Mouse (Mus musculus) kidney, postnatal 36 days (tissue): ENCODE measurements at regions not wholly inside any gene's neighbourhood (a gene's known extent, or its start where the extent isn't known, plus 50 kb on each side); places are given as distances from the start of the nearest gene placed in this dataset.

ENCODE experiments used
- DNase-seq, 2 experiments: peaks; one replicate each; pipeline ENCODE4 v3.0.0; 2021 to 2022; ENCODE audit warnings: mixed read lengths in 2 of 2

DNA sequence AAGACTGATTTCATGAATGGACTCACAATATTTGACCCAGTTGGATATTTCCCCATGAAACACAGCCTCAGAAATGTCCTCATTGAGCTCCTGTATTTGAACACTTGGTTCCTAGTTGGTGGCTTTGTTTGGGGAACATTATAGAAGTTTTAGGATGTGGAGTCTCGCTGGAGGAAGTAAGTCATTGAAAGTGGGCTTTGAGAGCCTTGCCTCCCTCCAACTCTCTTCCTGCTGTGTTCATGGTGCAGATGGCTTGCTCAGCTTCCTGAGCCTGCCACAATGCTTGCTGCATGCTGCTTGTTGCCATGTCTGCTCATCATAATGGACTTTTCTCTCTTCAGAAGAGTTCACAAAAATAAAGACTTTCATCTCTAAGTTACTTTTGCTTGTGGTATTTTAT lies 239.5 kb upstream of the Trib2 start:
- DNase-seq = no peak

DNA sequence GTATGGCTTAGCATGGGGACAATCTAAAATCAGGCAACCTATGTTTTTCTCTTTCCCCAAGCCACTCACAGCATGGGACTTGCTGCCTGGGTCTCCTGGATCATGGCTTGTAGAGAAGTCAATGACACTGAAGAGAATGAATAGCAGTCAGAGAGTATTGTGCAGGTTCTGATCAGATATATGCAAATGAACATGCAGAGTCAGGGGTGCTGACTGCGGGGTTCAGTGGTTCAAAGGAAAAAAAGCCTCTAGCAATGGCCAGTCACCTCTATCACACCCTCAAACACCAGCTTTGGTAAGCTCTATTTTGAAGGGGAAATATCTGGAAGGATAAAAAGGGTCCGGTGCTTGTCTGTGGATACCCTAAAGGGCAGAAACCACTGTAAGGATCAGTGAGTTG lies 237.9 kb upstream of the Trib2 start:
- no peak for DNase-seq

DNA sequence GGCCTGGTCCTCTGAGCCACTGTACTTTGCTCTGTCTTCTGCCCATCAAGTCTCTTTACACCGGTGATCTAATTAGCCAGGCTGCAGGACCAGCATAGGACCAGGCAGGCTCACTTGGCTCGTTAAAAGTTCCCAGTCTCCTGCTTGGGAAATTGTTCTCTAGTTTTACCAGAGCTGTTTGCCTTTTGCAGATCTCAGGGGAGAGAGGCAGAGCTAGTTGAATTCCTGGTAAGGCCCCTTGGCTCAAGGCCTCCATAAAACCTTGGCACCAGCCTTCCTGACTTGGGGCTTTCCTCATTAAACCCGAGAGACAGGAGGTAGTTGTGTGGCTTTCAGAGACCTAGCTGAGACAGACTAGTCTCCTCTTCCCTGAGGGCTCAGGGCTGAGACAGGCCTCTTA lies 237.0 kb upstream of the Trib2 start:
- no peak for DNase-seq

DNA sequence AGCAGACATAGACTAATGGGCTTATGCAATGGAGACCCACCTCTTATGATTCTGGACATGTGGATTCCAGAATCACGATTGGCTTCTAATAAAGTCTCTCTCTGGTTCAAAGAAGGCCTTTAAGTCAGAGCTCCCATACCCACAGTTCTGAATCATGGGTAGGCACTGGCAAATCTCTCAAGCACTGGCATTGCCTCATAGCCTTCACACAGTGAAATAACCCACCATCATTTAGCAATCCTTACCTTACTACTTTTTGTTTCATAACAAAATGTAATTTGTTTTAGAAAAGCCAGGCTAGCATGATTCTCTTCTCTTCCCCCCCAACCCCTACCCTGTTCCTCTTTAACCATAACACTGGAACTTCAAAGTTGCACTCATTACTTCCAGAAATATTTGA lies 236.3 kb upstream of the Trib2 start:
- no peak for DNase-seq

DNA sequence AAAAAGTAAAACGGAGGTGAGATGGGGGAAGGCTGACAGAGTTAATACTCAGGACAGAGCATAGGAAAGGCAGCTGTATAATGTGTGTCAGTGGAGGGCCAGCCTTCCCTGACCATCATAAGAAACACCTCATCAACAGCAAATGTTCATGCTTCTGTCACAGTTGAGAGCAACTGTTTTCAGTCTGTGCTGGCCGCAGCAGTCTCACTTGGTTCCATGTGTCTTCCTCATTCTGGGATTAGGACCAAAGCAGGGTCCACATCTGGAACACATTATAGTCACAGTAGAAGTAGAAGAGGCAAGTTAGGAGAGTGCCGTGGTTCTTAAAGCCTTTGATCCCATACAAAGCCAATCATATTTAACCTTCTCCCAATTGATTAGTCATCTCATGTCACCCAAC lies 235.6 kb upstream of the Trib2 start:
- DNase-seq = no peak

DNA sequence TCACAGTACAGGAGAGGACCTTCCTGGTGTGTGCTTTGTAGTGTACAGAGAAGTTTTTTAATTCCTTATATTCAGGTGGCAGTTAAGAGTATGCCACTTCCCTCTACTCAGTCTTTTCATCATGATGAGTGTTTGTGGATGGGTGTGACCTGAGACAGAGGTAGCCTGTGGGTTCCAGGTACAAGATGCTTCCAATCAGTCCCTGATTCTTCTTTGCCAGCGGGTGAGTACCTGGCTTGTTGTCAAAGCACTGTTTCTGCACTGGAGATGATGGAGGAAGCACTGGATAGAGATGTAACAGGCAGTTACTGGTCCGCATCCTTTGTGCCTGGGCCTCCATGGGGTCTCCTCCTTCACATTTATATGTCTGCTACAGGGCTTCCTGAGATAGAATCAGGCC lies 234.7 kb upstream of the Trib2 start:
- DNase-seq = no peak

DNA sequence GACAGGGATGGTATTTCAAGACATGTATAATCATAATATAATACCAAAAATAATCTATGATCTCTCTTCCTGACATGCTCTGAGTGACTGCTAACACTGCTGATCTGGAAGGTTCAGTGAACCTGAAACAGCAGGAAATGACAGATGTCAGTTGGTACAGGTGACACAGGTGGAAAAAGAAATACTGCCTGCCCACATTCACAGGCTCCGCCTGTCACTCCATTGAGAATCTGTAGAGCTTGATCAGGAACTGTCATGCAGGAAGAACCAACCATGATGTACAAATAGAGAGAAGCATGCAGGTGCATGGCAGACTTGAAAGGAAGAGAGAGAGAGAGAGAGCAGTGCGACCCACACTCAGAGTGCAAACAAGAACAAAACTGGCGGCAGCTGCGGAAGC lies 232.8 kb upstream of the Trib2 start:
- DNase-seq = no peak

DNA sequence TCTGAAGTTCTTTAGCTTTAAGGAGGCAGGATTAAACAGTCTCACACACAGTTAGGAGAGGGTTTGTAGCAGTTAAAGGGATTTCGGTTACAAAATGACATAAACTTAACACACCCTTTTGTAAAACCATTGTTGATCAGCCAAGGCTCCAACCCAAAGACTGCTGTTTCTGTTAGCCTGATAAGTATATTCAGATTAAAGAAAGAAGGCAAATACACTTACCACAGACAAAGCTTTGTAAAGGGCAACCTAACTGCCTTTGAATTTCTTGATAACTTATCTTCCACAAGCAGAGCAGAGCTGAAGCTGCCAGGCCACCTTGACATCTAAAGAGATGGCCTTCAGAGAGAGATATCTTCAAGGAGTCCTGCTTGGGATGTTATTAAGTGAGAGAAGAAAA lies 229.9 kb upstream of the Trib2 start:
- DNase-seq = no peak

DNA sequence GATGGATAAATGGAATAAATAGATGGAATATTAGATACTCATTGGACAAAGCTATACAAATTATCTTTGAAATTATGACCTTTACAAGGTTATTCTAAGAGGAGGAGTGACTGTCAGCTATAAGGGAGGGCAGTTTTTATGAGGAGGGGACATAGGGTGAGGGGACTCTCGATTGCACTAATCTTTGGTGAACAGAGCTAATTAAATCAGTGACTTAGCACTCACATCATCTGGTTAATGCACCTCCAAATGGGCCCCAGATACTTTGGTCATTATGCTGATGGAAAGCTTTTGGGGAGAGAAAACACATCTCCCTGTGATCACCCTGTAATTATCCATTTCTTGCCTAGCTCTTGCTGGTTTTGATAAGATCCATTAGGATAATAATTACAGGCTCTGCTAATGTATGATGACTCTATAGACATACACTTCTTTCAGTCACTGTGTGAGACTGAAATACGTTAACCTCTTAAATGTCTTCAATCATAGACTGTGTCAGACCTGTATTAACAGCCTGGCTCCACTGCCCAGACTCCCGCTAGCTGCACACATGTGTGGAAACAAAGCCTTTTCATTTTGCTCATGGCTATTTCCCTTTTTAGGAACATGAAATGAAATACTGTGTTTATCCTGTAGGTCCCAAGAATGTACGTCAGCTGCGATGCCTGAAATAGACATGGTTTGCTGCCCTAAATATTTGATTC lies 229.2 kb upstream of the Trib2 start:
- no peak for DNase-seq

DNA sequence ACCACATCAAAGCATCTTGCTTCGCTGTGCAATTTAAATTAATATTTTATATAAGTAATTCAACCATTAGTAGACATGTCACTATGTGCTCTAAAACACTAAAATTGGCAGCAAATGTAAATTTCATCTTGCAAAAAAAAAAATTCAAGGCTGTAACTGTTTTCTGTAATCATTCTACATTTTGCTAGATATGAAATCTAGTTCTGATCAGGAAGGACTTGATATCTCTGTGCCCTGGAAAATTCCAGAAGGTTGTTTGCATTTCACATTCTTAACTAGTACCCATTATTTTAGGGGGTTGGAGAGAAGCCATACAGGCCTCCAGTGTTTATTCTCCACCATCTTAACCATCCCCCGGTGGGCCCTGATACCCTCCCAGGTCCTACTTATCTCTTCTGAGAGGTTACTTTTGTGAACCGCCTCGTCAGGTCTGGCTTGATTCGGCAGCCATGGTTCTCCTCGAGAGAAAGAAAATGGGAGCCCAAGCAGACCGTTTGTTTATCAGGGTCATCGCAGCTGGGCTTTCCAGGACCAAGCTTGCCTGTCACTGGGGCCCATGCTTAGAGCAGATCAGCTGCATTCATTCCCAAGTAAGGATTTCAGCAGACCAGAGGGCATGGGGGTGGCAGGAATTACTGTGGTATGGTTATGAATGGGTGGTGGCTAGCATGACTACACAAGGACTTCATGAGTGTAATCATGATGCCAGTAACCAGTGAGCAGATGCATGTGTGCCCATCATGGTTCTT lies 226.9 kb upstream of the Trib2 start:
- no peak for DNase-seq

DNA sequence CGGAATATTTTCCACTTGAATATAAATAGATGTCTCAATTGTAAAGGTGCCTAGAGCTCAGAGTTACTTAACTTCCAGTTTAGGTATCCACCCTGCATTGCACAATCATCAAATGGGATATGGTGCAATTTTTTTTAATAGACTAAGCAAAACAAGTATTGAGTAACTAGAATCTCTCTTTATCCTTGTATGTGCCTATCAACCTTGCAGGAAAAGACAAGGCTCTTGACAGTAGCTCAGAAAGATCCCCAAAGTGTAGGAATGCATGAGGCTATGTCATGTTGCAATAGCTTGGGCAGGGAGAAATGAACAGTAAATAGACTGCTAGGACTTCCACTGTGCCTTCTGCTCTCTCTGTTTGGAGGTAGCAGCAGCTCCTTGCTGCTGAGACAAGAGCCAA lies 225.6 kb upstream of the Trib2 start:
- no peak for DNase-seq

DNA sequence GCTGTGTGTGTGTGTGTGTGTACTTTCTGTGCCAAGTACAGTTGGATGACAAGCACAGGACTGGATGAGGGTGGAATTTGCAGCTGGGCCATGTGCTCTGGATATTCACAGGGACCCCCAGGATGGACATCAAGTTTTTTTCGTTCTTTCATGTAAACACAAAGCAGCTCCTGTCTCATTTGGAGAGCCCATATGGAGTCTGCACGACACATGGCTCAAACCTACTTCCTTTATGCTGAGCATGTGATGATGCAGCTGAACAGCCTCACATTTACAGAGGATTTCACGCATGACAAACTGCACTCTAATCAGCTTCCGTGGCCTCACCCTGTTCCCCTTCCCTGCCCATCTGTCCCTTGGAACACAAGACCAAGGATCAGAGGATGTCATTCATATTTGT lies 224.4 kb upstream of the Trib2 start:
- DNase-seq = no peak

DNA sequence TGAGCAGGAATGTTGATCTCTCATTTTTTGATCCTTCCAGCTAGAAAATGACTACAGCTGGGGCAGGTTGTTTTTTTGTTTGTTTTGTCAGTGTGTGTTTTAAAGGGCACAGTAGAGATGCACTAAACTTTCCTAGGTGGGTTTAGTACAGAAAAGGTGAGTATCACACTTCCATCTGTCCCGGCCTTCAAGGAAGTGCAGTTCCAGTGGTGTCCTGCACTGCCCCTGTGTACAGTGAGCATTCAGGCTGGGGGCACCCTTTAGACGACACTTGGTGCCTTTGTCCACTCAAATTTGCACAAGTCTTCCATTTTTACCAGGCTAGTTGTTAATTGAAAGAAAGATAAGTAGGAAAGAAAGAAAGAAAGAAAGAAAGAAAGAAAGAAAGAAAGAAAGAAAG lies 218.8 kb upstream of the Trib2 start:
- no peak for DNase-seq

DNA sequence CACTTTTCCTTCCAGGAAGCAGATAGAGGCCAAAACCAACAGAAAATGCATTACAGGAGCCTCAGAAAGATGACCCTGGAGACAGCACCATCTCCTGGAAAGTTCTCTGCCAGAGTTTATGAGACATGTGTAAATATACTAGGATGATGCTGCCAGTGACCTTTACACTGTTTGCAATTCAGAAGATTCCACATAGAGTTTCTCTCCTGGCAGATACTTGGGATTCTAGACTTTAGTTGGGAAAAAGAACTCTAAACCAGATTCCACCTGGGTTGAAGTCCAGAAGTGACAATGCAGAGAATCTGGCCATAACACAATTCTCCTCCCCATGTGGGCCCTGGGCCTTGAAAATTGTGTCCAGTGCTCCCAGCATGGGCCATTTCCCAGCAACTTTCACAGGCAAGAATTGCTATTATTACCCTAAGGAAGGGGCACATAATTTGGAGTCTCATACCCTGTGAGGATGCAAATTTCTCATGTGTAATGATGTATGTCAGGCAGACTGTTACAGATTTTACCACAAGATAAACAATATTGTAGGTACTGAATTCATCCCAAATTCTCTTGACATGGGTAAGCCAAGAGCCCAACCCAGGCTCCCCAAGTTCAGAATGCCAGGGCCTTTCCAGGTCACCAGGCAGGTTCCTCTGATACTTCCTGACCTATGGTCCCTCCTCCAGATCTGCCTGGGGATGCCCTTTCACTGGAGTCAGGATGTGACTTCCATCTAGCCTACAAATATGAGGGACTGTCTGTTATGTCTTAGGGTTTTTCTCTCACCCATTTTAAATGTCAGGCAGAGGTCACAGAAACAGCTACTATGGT lies 218.2 kb upstream of the Trib2 start:
- DNase-seq = peak in 1 of 2 experiments; percentile 36

DNA sequence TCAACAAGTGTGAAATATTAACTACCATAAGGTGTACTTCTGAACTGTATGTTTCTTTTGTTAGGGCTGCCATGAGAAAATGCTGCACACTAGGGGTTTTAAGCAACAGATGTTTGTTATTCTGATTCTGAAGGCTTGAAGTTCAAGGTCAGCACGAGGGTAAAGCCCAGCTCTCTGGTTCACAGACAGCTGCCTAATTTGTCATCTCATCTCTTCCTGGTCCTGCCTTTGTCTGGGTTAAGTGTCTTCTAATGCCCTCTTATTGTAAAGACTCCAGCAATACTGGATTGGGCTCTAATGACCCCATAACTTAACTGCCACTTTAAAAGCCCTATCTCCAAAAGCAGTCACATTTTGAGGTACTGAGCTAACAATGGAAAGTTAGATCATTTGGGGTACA lies 209.9 kb upstream of the Trib2 start:
- DNase-seq = no peak

DNA sequence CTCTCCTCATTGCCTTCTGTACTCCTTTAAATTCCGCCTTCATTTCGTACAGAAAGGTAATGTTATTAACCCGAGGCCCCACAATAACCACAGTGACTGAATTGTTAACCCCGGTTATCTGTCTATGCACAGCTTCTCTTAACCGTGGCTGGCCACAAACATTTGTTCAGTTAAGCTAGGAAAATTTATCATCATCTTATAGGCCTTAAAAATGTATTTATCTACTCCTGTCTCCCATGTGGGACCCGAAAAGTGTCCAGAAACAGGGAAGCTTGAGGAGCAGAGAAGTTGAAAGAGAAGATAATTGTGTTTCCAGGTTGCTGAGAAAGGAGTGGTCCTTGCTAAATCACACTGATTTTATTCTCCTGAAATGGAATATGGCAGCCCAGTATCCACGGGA lies 206.6 kb upstream of the Trib2 start:
- DNase-seq = no peak

DNA sequence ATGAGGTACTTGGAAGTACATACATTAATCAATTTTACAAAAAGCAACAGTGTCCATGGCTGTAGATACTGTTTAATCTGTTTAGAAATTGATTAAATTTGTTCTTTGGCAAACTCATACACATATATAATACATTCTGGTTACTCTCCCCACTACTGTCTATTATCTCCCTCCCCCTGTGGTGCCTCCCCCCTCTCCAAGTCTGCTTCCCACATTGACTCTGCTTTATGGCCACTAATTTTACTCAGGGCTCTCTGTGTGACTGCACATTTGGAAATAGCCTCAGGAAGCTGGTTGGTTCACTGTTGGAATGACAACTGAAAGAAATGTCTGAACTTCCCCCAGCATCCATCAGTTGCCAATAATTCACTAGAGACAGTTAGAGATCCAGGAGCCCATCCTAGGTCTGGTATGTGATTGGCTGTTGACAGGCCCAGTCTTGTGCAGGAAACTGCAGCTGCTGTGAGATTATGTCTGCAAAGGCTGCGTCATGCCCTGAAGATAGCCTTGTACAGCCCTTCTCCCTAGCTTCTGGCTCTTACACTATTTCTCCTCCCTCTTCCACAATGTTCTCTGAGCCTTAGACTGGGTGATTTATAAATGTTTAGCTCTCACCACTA lies 204.6 kb upstream of the Trib2 start:
- DNase-seq = no peak

DNA sequence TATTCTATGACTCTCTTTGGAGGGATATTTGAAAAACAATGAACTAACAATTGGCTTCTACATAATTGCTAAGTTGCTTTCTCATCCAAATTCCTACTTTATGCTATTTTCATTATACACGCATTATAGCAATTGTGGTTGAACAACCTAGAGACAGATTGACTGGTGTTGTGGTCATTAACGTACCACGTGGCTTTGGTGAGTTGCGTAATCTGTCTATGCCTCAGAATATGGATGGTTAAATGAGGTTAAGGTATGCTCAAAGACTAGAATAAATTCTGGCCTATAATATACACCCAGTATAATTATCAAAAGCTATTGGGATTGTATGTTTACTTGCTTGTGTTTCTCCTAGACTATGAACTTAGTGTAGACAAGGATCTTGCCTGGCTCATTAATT lies 201.5 kb upstream of the Trib2 start:
- DNase-seq = no peak

DNA sequence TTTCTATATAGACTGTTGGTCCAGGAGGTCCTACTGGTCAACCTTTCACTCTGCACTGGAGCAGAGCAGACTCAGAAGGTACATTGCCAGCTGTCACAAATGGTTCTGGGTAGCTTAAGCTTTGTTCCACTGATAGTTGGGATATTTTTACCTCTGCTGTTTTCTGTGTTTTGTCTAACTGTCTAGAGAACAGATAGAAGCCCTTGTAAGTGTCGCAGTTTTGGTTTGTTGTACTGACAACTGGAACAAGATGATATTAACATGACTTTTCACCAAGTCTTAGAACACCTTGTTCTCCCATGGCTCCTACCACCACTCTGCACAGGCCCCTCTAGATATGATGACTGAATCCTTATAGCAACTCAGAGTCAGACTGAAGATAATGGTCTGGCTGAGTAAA lies 199.9 kb upstream of the Trib2 start:
- no peak for DNase-seq

DNA sequence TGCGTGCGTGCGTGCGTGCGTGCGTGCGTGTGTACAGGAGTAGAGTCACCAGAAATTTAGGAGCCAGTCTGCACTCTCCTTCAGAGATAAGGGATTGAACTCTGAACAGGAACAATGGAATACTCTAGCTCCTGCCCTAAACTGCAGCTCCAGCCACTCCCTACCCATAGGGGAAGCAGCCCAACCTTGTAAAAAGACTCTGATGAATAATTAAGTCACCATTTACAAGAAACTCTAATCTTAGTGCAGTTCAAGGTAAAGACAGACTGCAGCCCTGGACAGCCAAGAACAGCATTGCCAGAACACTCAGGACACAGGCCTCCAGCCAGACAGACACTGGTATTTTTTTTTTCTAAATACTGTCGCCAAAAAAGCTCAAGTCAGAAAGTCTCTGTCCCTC lies 198.9 kb upstream of the Trib2 start:
- DNase-seq = no peak

DNA sequence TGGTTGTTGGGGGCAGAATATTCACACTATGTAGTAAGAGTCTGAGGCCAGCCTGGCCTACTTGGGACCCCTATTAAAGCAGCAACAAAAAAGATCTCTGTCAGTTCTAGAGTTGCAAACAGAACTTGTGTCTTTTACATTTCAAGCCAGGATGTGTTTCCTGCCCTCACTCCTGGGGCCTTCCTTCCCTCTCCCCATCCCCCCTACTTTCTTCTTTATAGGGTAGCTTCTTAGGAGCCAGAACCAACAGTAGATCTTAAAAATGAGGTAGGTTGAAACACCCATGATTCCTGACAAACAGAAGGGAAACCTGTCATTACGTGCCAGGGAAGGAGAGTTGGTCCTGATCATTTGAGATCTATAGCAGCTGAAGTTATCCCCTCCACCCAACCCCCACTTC lies 198.0 kb upstream of the Trib2 start:
- no peak for DNase-seq

DNA sequence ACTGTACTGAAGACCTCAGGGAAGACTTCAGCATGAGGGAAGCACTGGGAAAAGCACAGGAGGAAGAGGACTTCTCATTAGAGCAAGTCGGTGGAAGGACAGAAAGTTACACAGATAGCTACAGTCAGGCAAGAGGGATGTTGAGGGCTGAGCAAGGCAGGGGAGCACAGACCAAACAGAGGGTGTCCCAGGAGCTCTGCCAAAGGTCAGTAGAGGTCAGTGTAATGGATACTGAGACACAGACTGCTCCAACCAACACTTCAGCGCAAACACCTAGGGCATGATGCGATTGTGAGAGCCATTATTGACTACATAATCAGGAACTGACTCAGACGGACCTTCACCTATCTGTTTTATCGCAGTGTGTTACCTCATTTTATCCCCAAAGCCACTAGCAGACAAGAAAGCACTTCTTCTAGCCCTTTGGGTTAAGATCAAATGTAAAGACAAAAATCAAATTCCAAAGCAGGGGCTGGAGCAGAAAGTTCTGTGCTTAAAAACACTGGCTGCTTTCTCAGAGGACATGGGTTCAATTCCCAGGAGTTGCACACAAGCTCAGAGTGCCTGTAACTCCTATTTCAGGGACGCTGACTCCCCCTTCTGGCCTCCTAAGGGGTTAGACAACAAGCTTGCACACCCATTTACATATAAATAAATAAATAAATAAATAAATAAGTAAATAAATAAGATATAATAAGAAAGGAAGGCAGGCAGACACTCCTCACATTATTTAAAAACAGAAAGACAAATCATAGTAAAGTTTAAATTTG lies 197.3 kb upstream of the Trib2 start:
- peak in 1 of 2 experiments; percentile 39 for DNase-seq

DNA sequence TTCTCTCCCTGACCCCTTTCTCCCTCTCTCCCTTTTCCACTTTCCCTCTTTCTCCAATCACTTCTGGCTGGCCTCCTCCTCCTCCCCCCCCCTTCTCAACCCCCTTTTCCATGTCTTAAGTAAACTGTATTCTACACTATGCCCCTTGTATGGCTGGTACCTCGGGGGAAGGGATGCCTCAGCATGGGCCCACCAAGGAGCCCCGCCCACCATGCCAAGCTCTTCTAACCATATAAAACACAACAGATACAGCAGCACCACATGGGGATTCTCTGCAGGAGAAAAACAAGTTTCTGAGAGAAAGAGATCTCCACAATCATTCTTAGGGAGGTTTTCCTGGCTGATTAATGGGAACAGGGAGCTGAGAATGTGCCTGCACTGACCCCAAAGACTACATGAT lies 196.6 kb upstream of the Trib2 start:
- no peak for DNase-seq
